Mouse (Mus musculus) stomach, embryonic 14.5 days (tissue): ENCODE measurements around the gene Clcc1. TPM values are rescaled to one million over a fixed set of nuclear protein-coding genes. Genes with fewer than 3 reads are reported as not detected.
A peak's percentile ranks its signal among the peaks of the same experiment; 100 is the strongest.
"Not testable (repeated sequence)": the region's sequence is repeated elsewhere in the genome, so short reads cannot be mapped to it uniquely, and the experiment has no call there.

Experiments
- ATAC-seq: fragments of 200-750 bp; cut with Nextera tagmentation; 2 replicates; pipeline ENCODE4 v1.8.0; 2017; ENCODE audit warnings: low read depth, moderate TSS enrichment; ENCODE audit not compliant: insufficient number of reproducible peaks, insufficient read depth, low FRiP score
- H3K27ac ChIP-seq: fragments of 300-500 bp; sonication (generic); 2 replicates; pipeline ENCODE4 v1.5.1; 2014; ENCODE audit warnings: mild to moderate bottlenecking, low read length, moderate library complexity, mixed read lengths
- H3K27me3 ChIP-seq: fragments of 300-500 bp; sonication (generic); 2 replicates; pipeline ENCODE4 v1.6.1; 2014; ENCODE audit warnings: low read length, control low read depth, mixed read lengths; ENCODE audit not compliant: control insufficient read depth, insufficient read depth
- H3K36me3 ChIP-seq: fragments of 300-500 bp; sonication (generic); 2 replicates; pipeline ENCODE4 v1.6.1; 2014; ENCODE audit warnings: mild to moderate bottlenecking, control low read depth, low read length, moderate library complexity, mixed read lengths; ENCODE audit not compliant: control insufficient read depth, insufficient read depth
- H3K4me1 ChIP-seq: fragments of 300-500 bp; sonication (generic); 2 replicates; pipeline ENCODE4 v1.6.1; 2014; ENCODE audit warnings: low read length, control low read depth, mixed read lengths; ENCODE audit not compliant: control insufficient read depth, insufficient read depth
- H3K4me2 ChIP-seq: fragments of 300-500 bp; sonication (generic); replicated peaks from 2 replicates; pipeline ENCODE4 v1.6.1; 2014; ENCODE audit warnings: low read depth, low read length, control low read depth
- H3K4me3 ChIP-seq: fragments of 300-500 bp; sonication (generic); 2 replicates; pipeline ENCODE4 v1.5.1; 2014; ENCODE audit warnings: low read depth, low read length, control low read depth
- H3K9ac ChIP-seq: fragments of 300-500 bp; sonication (generic); replicated peaks from 2 replicates; pipeline ENCODE4 v1.6.1; 2014; ENCODE audit warnings: low read depth, mild to moderate bottlenecking, control low read depth, low read length, moderate library complexity, mixed read lengths
- H3K9me3 ChIP-seq: fragments of 300-500 bp; sonication (generic); 2 replicates; pipeline ENCODE4 v1.6.1; 2016; ENCODE audit warnings: low read depth, low read length, control low read depth; ENCODE audit not compliant: control insufficient read depth
- WGBS: fragments of 180-500 bp; shearing (Covaris S2); extraction: QIAGEN DNeasy Blood & Tissue Kit; methylation state at CpG from one replicate; pipeline ENCODE4 v1.1.7; 2014; 5-methylcytosine and 5-hydroxymethylcytosine counted together
- polyA plus RNA-seq: library from polyadenylated mRNA; unstranded; fragments of >200 nt; fragmentation: Nextera tagmentation; extraction: Ambion mirVana; gene quantifications from 2 replicates; pipeline ENCODE4 v1.2.1, GENCODE M21; 2014

Clcc1 gene
- 83.0 and 87.1 TPM in 2 replicates for polyA plus RNA-seq

GRCm38 (mm10) chr3:108653710-108654379 lies at the start of gene Clcc1:
Clcc1 (plus strand) TSS chr3:108653913.
- Histone ChIP-seq H3K9ac (peak within 1 kb of the TSS; percentile 74), H3K36me3 (no peaks in the 10 kb centered on the region), H3K4me2 (peak within 1 kb of the TSS; percentile 65), H3K9me3 (no peaks in the 10 kb centered on the region), H3K27me3 (no peaks in the 10 kb centered on the region), H3K4me1 (peaks cover 8% of the 10 kb centered on the region; the same call in 1 of the 2 replicates), H3K27ac (peak within 1 kb of the TSS; percentile 58; the same call in 1 of the 2 replicates), H3K4me3 (peak within 1 kb of the TSS; percentile 65)
- ATAC-seq: peak; percentile 96
- under 1% methylated on average over 57 of the region's 57 CpGs for WGBS

DNA sequence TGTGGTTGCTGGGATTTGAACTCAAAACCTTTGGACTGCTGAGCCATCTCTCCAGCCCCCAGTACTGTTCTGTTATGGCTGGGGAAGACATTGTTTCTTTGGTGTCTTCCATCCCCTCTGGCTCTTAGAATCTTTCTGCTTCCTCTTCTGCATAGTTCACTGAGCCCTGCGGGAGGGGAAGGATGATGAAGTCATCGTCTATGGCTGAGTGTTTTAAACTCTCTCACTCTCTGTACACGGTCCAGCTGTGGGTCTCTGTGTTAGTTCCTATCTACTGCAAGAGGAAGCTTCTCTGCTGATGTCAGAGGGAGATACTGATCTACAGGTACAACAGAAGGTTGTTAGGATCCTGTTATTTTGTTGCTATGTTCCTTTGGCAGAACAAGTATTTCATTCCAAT lies 44.8 kb upstream of the Clcc1 start:
- no peak overlapping the region for H3K4me2 ChIP-seq
- no peaks in the 10 kb centered on the region for H3K9me3 ChIP-seq
- H3K36me3 ChIP-seq: no peaks in the 10 kb centered on the region; the same call in 1 of the 2 replicates
- no peaks in the 10 kb centered on the region for H3K27me3 ChIP-seq
- H3K9ac ChIP-seq: no peak overlapping the region
- H3K4me1 ChIP-seq: no peaks in the 10 kb centered on the region
- WGBS: 50% methylated on average over 3 of the region's 3 CpGs
- no peak overlapping the region for H3K4me3 ChIP-seq
- no peak overlapping the region for H3K27ac ChIP-seq
- no peak for ATAC-seq

GRCm38 (mm10) chr3:108634761-108635160 lies 19.0 kb upstream of the Clcc1 start:
- no peak for ATAC-seq
- Histone ChIP-seq H3K4me3 (no peak overlapping the region), H3K9me3 (no peaks in the 10 kb centered on the region), H3K4me2 (no peak overlapping the region), H3K27me3 (no peaks in the 10 kb centered on the region), H3K9ac (no peak overlapping the region), H3K27ac (no peak overlapping the region), H3K4me1 (no peaks in the 10 kb centered on the region), H3K36me3 (no peaks in the 10 kb centered on the region)
- 67% methylated on average over 5 of the region's 5 CpGs for WGBS

DNA sequence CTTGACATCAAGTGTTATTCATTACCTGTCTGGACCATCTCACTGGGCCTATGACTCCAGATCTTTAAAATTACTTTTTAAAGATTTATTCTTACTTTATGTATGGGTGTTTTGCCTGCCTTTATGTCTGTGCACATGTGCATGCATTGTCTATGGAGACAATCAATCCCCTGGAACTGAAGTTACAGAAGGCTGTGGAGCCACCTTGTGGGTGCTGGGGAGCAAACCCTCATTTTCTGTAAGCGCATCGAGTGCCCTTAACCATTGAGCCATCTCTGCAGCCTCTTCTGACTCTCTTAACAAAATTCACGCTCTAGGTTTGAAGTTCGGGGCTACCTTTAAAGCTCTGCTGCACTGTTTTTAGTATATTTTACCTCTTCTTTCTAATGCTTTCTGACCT lies 14.3 kb upstream of the Clcc1 start:
- whole genome bisulfite sequencing: 68% methylated on average over 4 of the region's 4 CpGs
- no peaks in the 10 kb centered on the region for H3K27me3 ChIP-seq

GRCm38 (mm10) chr3:108640998-108641397 lies 12.7 kb upstream of the Clcc1 start:
- H3K4me2 ChIP-seq: no peak overlapping the region
- H3K36me3 ChIP-seq: peaks cover 6% of the 10 kb centered on the region; the same call in 1 of the 2 replicates
- H3K27me3 ChIP-seq: no peaks in the 10 kb centered on the region
- H3K4me3 ChIP-seq: no peak overlapping the region
- H3K4me1 ChIP-seq: no peaks in the 10 kb centered on the region
- H3K9ac ChIP-seq: no peak overlapping the region
- H3K27ac ChIP-seq: no peak overlapping the region
- ATAC-seq: 0 out of 2 replicates have a peak, but pooled peaks have one; percentile 33
- no peaks in the 10 kb centered on the region for H3K9me3 ChIP-seq
- WGBS: 61% methylated on average over 4 of the region's 4 CpGs

More for the DNA sequence above, 14.3 kb upstream of the Clcc1 start:
- Histone ChIP-seq H3K4me3 (no peak overlapping the region), H3K9ac (no peak overlapping the region), H3K4me1 (no peaks in the 10 kb centered on the region), H3K9me3 (no peaks in the 10 kb centered on the region), H3K36me3 (no peaks in the 10 kb centered on the region), H3K27ac (no peak overlapping the region), H3K4me2 (no peak overlapping the region)
- no peak for ATAC-seq

DNA sequence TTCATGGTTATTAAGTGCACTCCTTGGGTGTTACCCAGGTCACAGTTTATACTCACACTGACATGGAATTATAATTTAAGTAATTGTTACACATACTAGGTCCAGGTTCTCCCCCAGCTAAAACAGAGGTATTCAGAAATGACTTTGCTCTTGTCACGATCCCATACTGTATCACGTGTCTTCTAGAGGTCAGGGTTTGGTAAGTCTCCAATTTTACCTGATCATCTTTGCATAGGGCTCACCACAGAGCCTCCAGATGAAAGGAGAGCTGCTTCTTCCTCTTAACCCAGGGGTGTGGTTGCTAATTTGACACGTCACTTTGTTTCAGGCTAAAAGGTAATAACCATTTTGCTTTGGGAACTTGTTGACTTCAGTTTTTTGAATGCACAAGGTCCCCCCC lies 8.9 kb upstream of the Clcc1 start:
- peaks cover 6% of the 10 kb centered on the region; the same call in 1 of the 2 replicates for H3K36me3 ChIP-seq
- H3K27ac ChIP-seq: no peak overlapping the region
- H3K27me3 ChIP-seq: no peaks in the 10 kb centered on the region
- no peaks in the 10 kb centered on the region for H3K4me1 ChIP-seq
- H3K9ac ChIP-seq: no peak overlapping the region
- no peak for ATAC-seq
- no peak overlapping the region for H3K4me2 ChIP-seq
- H3K4me3 ChIP-seq: no peak overlapping the region
- 91% methylated on average over 3 of the region's 3 CpGs for WGBS
- no peaks in the 10 kb centered on the region for H3K9me3 ChIP-seq

GRCm38 (mm10) chr3:108646036-108646435 lies 7.7 kb upstream of the Clcc1 start:
- Histone ChIP-seq H3K4me3 (no peak overlapping the region), H3K27ac (no peak overlapping the region), H3K9me3 (no peaks in the 10 kb centered on the region), H3K4me1 (no peaks in the 10 kb centered on the region), H3K36me3 (peaks cover 6% of the 10 kb centered on the region; the same call in 1 of the 2 replicates), H3K27me3 (no peaks in the 10 kb centered on the region), H3K4me2 (no peak overlapping the region), H3K9ac (no peak overlapping the region)
- no peak for ATAC-seq
- 71% methylated on average over 7 of the region's 7 CpGs for WGBS

DNA sequence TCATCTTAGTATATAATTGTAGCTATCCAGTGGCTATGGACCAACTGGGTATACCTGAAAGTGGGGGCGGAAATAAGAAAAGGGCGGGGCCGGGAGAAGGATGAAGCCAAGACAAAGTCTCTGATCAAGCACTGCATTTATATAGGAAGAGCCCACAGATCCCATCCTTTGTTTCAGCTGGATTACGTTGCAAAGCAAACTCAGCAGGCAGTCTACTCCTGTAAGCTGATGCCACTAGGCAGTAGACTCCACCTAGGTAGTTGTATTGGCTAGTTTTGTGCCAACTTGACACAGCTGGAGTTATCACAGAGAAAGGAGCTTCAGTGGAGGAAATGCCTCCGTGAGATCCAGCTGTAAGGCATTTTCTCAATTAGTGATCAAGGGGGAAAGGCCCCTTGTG lies 6.0 kb upstream of the Clcc1 start:
- not testable (repeated sequence) for H3K4me2 ChIP-seq, H3K9me3 ChIP-seq, H3K4me1 ChIP-seq, H3K9ac ChIP-seq, H3K27me3 ChIP-seq, ATAC-seq, H3K4me3 ChIP-seq, H3K27ac ChIP-seq, H3K36me3 ChIP-seq
- 48% methylated on average over 5 of the region's 5 CpGs for whole genome bisulfite sequencing
